Mouse (Mus musculus): Measurements from ENCODE around the gene Tfdp1.

The Tfdp1 gene

DNA sequence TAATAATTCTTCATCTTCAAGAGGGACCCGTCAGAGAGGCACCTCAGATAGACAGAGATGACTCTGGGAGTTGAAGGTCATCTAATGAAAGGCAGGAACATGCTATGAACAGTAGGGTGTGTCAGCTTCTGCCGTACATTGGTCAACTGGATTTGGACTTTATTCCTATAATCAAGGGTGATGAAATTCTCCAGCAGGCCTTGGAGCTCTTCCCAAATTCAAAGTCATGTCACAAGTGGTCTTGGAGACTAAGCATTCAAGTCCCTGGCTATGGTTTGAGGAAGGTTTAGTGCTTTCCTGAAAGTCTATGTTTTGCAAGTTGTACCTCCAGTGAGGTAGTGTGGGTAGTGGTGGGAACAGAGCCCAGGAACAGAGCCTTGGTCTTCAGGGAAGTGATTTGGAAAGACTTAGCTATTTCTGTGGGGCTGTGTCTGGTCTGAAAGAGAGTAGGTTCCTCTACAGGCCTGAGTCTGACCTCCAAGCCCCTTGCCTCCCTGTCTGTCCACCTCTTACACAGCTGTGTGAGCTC is 80.6 kb downstream of the Tfdp1 start:
- no peak for DNase-seq (ENCODE audit: low read depth, low spot score)

DNA sequence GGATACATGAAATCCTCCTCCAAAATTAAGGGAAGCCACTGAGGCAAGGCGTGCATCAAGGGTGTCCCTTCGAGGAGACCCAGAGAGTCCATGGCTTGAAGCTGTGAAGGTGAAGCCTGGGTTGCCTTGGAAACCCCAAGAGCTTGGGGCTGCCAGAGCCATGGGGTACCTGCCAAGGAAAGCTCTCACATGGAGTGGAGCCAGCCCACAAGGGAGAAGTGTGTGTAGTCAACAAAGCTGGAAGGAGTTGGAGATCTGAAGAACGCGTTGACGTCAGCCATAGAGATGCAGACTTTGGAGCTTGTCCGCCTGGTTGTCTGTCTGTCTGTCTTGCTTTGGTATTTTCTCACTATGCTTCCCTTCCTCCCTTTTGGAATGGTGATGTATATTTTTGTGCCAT is 82.4 kb downstream of the Tfdp1 start:
- DNase-seq (ENCODE audit: low read depth, low spot score) = no peak

DNA sequence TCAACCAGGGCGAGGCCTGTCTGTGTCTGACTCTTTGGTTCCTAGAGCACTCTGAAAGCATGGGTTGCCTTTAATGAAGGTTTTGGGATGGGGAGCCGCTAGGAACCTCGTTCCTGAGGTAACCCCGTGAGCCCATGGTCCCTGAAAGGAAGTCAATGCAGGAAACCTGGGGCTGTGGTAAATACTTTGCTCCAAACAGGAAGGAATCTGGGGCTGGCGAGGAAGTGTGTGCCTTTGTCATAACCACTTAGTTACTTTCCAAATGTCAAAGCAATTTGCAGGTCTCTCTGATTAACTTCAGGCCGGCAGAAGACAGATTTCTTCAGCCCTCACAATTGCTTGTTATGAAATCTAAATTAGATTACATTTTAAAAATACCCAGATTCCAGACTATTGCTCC is 88.8 kb downstream of the Tfdp1 start:
- DNase-seq (ENCODE audit: low read depth, low spot score) = no peak

Data from retina, adult 2 months (tissue).